Mouse (Mus musculus) spleen, embryonic (tissue): ENCODE results near the gene Acsl1.
"Not testable (repeated sequence)": the region's sequence is repeated elsewhere in the genome, so short reads cannot be mapped to it uniquely, and the experiment has no call there.

Experiments
- CTCF ChIA-PET: fragments of 350-600 bp; sonication (Branson Sonifier 250); formaldehyde crosslinking; loops from one replicate; lab custom pipeline; 2022; lab: Charles Lee

Gene Acsl1

DNA sequence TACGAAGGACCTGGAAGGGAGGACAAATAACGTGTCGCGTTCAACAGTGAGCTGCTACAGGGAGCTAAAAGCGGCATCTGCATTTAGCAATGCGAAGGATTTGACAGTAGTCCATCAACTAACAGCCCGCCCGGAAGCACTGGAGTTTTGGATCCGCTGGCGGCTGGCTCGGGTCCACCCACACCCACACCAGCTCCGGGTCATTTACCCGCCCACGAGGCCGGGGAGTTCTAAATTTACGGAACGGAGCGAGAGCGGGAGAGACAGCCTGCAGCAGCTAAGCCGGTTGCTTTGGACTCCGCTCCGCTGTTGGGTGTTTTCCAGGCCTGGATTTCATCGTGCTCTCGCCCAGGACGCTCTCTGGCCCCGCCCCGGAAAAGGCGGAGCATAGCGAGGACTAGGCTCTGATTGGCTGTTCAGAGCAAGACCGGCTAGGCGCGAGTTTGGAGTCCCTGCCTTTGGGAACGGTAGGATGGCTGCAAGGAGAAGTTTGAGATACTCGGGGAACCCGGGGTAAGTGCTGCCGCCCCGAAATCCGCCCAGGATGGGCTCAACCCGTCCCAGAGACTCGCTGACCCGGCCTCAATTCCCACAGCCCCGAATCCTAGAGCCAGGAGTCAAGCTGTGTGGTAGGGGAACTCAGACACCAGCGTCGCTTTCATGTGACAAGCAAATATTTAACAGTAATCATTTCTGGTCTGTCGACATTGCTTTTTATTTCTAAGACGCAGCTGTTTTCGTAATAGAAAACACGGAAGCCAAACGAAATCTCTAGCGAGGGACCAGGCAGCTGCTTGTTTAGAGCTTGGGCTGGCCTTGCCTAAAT is 81.0 kb downstream of the Acsl1 start, which contains the start of gene Cenpu:
Gene Cenpu (plus strand): TSS at position 414 of the 826 bp plus-strand sequence.
- CTCF ChIA-PET = interaction anchor here (0.7 kb wide), 1 partner anchor 247 kb away, joined by 3 read pairs; no protein-coding TSS in a partner anchor

DNA sequence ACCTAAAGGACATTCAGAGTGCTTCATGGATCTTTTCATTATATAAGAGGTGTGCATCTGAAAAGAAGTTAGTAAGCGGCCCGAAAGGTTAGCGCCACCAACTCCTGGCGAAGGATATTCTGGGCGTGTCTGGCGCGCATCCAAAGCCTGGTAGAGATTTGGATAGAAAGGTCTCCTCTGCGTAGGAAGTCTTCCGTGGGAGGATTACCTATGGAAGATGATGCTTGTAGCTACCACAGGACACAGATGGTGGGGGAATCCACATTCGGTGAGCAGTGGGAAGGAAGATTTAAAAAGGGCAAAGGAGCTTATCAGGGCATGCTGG is 81.6 kb downstream of the Acsl1 start:
- CTCF ChIA-PET = no interaction called here

DNA sequence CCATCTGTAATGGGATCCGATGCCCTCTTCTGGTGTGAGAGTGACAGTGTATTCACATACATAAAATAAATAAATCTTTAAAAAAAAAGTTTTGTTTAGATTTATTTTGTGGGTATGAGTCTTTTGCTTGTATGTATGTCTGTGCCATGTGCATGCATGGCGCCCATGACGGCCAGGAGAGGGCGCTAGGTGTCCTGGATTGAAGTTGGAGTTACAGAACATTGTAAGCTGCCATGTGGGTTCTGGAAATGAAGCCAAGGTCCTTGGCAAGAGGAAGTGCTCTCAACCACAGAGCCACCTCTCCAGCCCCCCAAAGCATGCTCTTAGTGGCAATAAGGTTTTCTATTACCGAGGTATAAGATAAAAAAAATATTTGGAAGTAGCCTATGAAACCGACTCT is 88.6 kb downstream of the Acsl1 start:
- CTCF ChIA-PET = no interaction called here

DNA sequence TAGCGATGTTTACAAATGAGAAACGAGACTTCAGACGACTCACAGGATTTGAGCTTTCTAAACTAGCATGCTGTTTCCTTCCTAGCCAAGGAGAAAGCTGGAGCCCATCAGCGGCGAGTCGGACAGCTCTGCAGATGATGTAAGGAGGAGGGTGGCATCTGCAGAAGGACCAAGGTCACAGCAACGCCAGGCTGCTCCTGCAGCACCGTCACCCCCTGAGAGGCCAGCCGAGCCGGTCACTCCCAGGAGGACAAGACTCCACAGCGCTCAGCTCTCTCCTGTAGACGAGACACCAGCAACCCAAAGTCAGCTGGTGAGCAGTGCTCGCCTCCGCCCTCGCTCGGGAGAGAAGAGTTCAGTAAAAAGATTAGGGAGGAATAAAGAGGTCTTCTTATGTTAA is 91.5 kb downstream of the Acsl1 start:
- CTCF ChIA-PET = no interaction called here

DNA sequence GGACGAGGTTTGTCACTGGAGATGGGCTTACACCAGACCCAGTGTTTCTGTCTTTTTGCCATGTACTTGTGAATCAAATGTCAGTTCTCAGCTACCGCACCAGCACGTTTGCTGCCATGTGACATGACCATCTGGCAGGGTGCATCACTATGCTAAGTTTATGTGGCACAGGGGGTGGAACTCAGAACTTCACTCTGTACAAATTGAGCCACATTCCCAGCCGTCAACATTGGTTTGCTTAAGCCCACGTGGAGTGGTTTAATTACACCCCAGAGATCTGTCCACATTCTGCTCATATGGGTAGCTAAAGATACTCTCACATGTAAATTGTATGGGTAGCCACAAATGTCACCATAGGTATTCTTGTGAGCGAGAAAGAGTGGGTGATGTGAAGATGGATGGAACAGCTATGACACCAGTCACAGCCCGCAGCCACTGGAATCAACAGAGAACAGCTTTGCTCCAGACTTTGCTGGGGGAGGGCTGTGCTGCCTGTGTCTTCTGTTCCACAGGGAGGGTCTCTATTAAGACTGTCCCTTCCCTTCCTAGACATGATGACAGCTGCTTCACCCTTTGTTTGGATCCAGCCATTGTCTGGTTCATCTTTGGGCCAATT is 96.2 kb downstream of the Acsl1 start:
- CTCF ChIA-PET = interaction anchor here (0.6 kb wide), 1 partner anchor 803 kb away, joined by 3 read pairs; no protein-coding TSS in a partner anchor

DNA sequence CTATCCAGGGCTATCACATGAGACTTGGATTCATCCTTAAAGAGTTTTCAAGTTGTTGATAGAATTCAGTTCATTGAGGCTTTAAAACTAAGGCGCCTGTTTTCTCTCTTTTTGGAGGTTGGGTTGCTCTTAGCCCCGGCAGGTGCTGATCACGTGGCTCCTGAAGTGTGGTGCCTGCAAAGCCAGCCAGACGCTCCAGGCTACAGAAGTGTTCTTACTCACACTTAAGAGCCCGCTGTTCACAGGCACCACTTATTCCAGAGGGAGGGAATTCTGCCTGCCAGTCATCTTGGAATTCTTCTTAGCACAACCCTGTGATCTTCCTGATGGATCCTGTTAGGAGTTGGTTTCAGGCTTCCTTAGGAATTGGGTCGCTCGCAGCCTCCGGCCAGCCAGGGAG is 97.1 kb downstream of the Acsl1 start:
- CTCF ChIA-PET = no interaction called here

DNA sequence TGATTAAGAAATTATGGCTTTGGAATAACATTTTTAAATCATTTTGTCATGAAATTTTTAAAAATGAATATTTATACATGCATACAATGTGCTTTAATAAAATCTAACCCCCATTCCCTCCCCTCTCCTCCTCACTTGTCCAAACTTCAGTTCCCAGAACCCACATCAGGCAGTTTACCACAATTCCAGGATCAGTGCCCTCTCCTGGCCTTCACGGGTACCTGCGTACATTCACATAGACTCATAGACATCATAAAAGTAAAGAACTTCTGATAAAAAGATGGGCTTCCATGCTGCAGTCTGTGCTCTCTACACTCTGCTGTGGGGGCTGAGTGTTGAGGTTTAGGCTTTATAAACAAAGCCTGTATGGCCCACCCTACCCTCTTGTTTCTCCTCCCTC is 98.1 kb downstream of the Acsl1 start:
- CTCF ChIA-PET = no interaction called here

DNA sequence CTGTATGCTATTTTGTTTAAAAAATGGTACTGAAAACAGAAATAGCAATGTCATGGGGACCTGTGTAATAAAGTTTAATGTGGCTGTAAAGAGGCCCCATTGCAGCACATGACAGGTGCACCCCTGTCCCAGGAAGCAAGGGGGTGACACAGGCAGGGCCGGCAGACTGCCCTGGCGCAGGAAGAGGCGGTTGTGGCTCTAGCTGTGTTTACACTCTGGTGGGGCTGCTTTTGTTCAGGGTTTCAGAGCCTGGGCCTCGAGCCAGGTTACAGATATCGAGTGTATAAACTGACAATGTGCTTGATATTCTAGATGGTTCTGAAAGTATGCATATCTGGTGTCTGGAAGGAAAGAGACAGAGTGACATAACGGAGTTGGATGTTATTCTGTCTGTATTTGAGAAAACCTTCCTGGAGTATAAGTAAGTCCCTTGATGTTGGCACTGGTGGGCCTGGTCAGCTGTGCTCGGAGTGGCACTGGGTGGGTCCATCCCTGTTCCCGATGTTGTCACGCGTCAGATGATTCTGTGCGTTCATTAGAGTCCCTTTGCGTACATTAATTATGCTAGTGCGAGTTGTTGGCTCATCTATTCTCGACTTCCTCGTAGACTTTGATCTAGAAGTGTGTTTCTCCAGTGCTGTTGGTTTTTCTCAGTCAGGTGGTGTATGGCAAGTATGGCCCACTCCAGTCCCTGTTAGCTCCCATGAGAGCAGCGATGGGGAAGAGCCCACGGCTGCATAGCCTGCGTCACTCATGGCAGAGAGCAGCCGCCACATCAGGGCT is 99.0 kb downstream of the Acsl1 start:
- CTCF ChIA-PET = no interaction called here

DNA sequence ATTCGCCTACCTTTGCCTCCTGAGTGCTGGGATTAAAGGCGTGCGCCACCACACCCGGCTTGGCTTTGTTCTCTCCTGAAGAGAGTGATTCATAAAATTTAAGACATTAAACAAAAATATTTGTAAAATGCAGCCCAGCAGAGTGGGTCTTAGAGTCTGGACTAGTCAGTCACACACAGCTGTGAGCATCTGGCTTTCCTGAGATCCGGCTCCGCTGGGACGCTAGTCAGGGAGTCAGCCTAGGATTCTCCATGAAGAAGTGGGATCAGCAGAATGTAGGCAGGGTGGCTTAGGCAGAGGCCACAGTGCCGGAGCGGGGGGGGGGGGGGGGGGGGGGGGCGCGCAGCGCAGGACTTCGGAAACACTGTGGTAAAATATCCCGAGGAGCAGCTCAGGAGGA is 99.8 kb downstream of the Acsl1 start:
- CTCF ChIA-PET = no interaction called here

DNA sequence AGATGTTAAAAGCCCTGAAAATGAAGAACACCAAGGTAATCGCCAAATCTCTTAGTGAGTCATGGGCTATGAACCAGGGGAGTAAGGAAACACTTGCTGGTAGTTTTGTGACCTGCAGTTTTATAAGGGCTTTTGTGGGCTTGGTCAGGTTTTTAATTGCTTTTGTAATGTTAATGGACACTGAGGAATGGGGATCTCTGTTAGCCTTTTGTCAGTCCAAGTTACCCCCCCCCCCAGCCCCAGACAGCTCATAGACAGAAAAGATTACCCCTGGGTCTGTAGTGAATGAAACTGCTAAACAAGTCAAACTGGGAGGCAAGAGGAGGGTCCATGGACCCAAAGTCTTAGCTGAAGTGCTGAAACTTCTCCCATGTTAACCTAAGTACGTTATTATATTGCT is 102.6 kb downstream of the Acsl1 start:
- CTCF ChIA-PET = no interaction called here

DNA sequence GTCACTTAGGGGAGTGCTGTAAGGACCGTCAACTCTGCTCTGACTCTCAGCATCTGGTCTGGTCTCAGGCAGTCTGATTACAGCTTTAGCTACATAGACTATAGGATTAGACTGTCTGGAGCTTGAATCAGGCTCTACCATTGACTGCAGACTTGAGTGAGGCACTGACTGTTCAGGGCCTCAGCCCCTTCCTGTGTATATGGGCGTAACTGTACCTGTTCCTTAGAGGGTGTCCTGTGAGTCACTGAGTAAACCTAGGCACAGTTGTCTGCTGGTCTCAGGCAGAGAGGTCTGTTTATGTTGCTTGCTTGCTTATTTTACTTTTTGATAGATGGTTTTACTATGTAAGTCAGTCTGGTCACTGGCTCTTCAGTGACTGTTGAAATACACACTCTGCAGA is 103.1 kb downstream of the Acsl1 start:
- CTCF ChIA-PET = no interaction called here

DNA sequence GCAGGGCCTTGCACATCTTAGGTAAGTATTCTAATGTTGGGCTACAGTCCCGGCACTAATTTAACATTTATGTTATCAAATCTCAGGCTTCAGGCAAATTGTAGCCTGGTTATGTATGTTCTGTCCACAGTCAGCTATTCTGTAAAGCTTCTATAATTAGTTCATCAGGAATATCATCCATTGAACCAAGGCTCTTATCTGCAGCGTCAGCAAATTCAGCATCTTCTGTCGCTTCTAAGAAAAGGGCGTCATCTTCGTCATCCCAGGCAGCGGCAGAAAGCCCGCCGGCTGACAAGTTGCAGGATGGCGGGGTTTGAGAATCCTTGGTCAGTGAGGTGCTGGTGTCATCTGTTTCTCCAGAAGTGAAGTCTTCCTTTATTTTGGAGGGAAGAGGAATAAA is 108.0 kb downstream of the Acsl1 start:
- CTCF ChIA-PET = no interaction called here

DNA sequence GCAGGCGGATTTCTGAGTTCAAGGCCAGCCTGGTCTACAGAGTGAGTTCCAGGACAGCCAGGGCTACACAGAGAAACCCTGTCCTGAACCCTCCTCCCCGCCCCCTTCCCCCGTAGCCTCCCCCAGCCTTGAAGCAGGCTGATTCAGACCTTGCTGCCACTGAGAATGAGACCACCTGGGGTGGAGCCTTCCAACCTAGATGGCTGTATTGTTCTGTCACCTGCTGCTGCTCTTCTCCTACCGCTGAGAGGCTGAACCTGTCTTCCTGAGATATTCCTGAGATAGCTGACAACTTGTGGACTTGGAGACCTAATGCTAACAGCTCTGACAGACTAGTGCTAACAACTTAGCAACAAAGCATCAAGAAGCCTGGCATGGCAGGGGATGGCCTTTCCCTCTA is 113.5 kb downstream of the Acsl1 start:
- CTCF ChIA-PET = not testable (repeated sequence)

DNA sequence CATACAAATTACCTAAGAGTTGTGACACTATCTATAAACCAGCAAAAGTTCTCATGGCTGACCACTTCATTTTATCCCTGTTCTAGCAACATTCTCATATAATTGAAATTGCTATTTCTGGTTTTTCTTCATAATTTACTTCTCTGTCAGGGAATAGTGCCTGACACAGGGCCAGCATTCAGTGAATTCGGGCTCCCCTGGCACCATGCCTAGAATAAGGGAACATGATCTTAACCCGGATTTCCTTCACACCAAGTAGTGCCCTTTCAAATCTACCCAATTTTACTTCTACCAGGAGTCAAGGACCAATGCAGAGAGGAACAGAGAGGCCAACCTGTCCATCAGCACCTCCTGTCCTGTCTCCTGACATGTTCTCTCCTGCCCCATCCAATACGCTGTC is 114.7 kb downstream of the Acsl1 start:
- CTCF ChIA-PET = no interaction called here
